Mouse (Mus musculus): ENCODE results near the gene Ldb2.
A peak's percentile ranks its signal among the peaks of the same experiment; 100 is the strongest.

The Ldb2 gene

GRCm38 (mm10) chr5:44645952-44646841 is 153.3 kb downstream of the Ldb2 start:
- no peak for DNase-seq (ENCODE audit: inconsistent ontology term)

GRCm38 (mm10) chr5:44643079-44643478 is 156.4 kb downstream of the Ldb2 start:
- no peak for DNase-seq (ENCODE audit: inconsistent ontology term)

- no peak for DNase-seq (ENCODE audit: inconsistent ontology term)
These were observed 158.4 kb downstream of the Ldb2 start for GRCm38 (mm10) chr5:44641060-44641459.

GRCm38 (mm10) chr5:44635546-44635945 is 163.9 kb downstream of the Ldb2 start:
- DNase-seq (ENCODE audit: inconsistent ontology term) = peak; percentile 54

- DNase-seq (ENCODE audit: inconsistent ontology term) = no peak
These were observed 170.3 kb downstream of the Ldb2 start for GRCm38 (mm10) chr5:44629034-44629625.

- no peak for DNase-seq (ENCODE audit: inconsistent ontology term)
These were observed 172.0 kb downstream of the Ldb2 start for GRCm38 (mm10) chr5:44627487-44627886.

GRCm38 (mm10) chr5:44626885-44627284 is 172.6 kb downstream of the Ldb2 start:
- DNase-seq (ENCODE audit: inconsistent ontology term) = no peak

GRCm38 (mm10) chr5:44626114-44626513 is 173.4 kb downstream of the Ldb2 start:
- no peak for DNase-seq (ENCODE audit: inconsistent ontology term)

- DNase-seq (ENCODE audit: inconsistent ontology term) = no peak
These were observed 183.8 kb downstream of the Ldb2 start for GRCm38 (mm10) chr5:44615677-44616076.

GRCm38 (mm10) chr5:44608901-44609300 is 190.6 kb downstream of the Ldb2 start:
- DNase-seq (ENCODE audit: inconsistent ontology term) = no peak

- DNase-seq (ENCODE audit: inconsistent ontology term) = no peak
These were observed 198.1 kb downstream of the Ldb2 start for GRCm38 (mm10) chr5:44601340-44601739.

- peak; percentile 62 for DNase-seq (ENCODE audit: inconsistent ontology term)
These were observed 205.8 kb downstream of the Ldb2 start for GRCm38 (mm10) chr5:44593522-44594218.

GRCm38 (mm10) chr5:44590750-44591149 is 208.7 kb downstream of the Ldb2 start:
- no peak for DNase-seq (ENCODE audit: inconsistent ontology term)

- DNase-seq (ENCODE audit: inconsistent ontology term) = no peak
These were observed 210.2 kb downstream of the Ldb2 start for GRCm38 (mm10) chr5:44589318-44589717.

GRCm38 (mm10) chr5:44586571-44586970 is 212.9 kb downstream of the Ldb2 start:
- DNase-seq (ENCODE audit: inconsistent ontology term) = no peak

- DNase-seq (ENCODE audit: inconsistent ontology term) = no peak
These were observed 219.5 kb downstream of the Ldb2 start for GRCm38 (mm10) chr5:44579899-44580459.

- no peak for DNase-seq (ENCODE audit: inconsistent ontology term)
These were observed 222.7 kb downstream of the Ldb2 start for GRCm38 (mm10) chr5:44576682-44577349.

GRCm38 (mm10) chr5:44574681-44575080 is 224.8 kb downstream of the Ldb2 start:
- no peak for DNase-seq (ENCODE audit: inconsistent ontology term)

GRCm38 (mm10) chr5:44553765-44554352 is 245.6 kb downstream of the Ldb2 start:
- no peak for DNase-seq (ENCODE audit: inconsistent ontology term)

GRCm38 (mm10) chr5:44553155-44553554 is 246.3 kb downstream of the Ldb2 start:
- DNase-seq (ENCODE audit: inconsistent ontology term) = peak; percentile 51

GRCm38 (mm10) chr5:44552121-44552520 is 247.4 kb downstream of the Ldb2 start:
- no peak for DNase-seq (ENCODE audit: inconsistent ontology term)

Data from Muller cell, postnatal 12 days (primary cell).